Mouse (Mus musculus) lung, embryonic 16.5 days (tissue): ENCODE measurements around the gene Gtf3c4. TPM values are rescaled to one million over a fixed set of nuclear protein-coding genes. Genes with fewer than 3 reads are reported as not detected.

ENCODE experiments used
- ATAC-seq: fragments of 200-750 bp; cut with Nextera tagmentation; 2 replicates; pipeline ENCODE4 v1.8.0; 2017; ENCODE audit warnings: low read depth, mild to moderate bottlenecking, moderate library complexity
- H3K27ac ChIP-seq: fragments of 300-500 bp; sonication (generic); 2 replicates; pipeline ENCODE4 v1.5.1; 2014; ENCODE audit warnings: mild to moderate bottlenecking, control low read depth, low read length
- H3K27me3 ChIP-seq: fragments of 300-500 bp; sonication (generic); 2 replicates; pipeline ENCODE4 v1.6.1; 2014; ENCODE audit warnings: low read depth, low read length, mixed read lengths; ENCODE audit not compliant: control insufficient read depth, insufficient read depth
- H3K36me3 ChIP-seq: fragments of 300-500 bp; sonication (generic); 2 replicates; pipeline ENCODE4 v1.6.1; 2014; ENCODE audit warnings: low read length; ENCODE audit not compliant: control insufficient read depth, insufficient read depth
- H3K4me1 ChIP-seq: fragments of 300-500 bp; sonication (generic); replicated peaks from 2 replicates; pipeline ENCODE4 v1.6.1; 2014; ENCODE audit warnings: low read length, mixed read lengths; ENCODE audit not compliant: control insufficient read depth, insufficient read depth
- H3K4me2 ChIP-seq: fragments of 300-500 bp; sonication (generic); 2 replicates; pipeline ENCODE4 v1.6.1; 2014; ENCODE audit warnings: low read depth, low read length, control low read depth
- H3K4me3 ChIP-seq: fragments of 300-500 bp; sonication (generic); 2 replicates; pipeline ENCODE4 v1.5.1; 2014; ENCODE audit warnings: mild to moderate bottlenecking, low read length, control low read depth
- H3K9ac ChIP-seq: fragments of 300-500 bp; sonication (generic); 2 replicates; pipeline ENCODE4 v1.6.1; 2014; ENCODE audit warnings: low read length, control low read depth
- H3K9me3 ChIP-seq: fragments of 300-500 bp; sonication (generic); 2 replicates; pipeline ENCODE4 v1.6.1; 2016; ENCODE audit warnings: low read length; ENCODE audit not compliant: control insufficient read depth
- WGBS: fragments of 180-500 bp; shearing (Covaris S2); extraction: QIAGEN DNeasy Blood & Tissue Kit; methylation state at CpG from one replicate; pipeline ENCODE4 v1.1.7; 2014; 5-methylcytosine and 5-hydroxymethylcytosine counted together
- polyA plus RNA-seq: library from polyadenylated mRNA; unstranded; fragments of >200 nt; fragmentation: Nextera tagmentation; extraction: Ambion mirVana; gene quantifications from 2 replicates; pipeline ENCODE4 v1.2.1, GENCODE M21; 2015

Gtf3c4 gene
- polyA plus RNA-seq, 1 experiment from 2014 or later, result 13.2 TPM

DNA sequence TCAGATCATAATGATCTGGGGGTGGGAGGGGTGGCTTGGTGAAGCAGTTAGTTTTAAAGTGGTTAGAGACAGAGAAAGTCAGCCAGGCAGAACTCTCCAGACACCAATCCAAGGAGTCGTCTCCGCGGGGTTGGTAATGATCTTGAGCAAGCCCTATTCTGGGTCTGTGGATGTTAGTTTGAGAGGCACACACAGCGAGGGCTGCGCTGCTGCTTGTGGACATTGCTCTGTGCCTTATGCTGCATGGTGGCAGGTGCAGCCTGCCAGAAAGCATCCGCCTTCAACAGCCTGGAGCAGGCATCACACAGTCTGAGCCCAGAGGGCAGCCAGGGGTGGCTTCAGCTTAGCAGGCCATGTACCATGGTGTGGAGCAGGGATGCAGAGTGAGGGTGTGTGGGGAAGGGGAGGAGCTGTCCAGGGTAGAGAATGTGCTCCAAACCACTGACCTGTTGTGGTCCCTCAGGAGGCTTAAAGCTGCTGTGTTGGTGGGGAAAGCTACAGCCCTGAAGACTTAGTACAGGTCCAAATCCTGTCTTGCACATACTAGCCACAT, 53.0 kb downstream of the Gtf3c4 start:
- Histone ChIP-seq H3K9me3 (no peaks in the 10 kb centered on the region), H3K4me1 (no peaks in the 10 kb centered on the region), H3K9ac (no peak overlapping the region), H3K27ac (no peak overlapping the region), H3K27me3 (no peaks in the 10 kb centered on the region), H3K4me3 (no peak overlapping the region), H3K4me2 (no peak overlapping the region), H3K36me3 (no peaks in the 10 kb centered on the region)
- 76% methylated on average over 6 of the region's 6 CpGs for WGBS
- no peak for ATAC-seq

DNA sequence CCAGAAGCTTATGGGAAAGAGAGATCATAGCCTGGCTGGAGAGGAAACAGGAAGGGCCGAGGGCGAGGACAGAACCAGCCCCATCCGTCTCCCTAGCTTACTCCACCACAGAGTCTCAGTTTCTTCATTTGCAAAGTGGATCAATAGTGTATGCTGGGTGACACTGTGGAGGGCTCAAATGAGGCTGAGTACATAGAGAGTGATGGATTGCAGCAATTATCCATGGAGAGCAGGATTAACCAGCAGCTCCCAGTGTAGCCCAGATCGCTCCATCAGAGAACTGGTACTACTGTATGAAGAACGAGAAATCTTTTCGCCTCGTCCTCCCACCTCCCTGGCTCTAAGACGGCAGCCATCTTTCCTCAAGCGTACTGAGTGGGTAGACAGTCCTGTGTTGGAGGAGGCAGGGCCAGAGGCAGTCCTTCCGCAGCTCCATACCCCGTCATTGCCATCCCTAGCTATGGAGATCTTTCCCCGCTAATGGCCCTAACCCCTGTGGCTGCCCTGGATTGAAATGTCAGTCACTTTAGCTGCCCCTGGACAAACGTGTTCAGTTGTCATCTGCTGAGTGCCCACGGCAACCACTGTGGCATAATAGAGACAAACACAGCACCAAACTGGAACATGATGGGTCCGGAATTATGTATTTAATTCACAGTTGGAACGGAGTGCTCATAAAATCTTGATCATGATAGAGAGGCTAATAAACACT, 53.6 kb downstream of the Gtf3c4 start:
- Histone ChIP-seq H3K27me3 (no peaks in the 10 kb centered on the region), H3K4me3 (no peak overlapping the region), H3K36me3 (no peaks in the 10 kb centered on the region), H3K4me2 (no peak overlapping the region), H3K4me1 (no peaks in the 10 kb centered on the region), H3K9me3 (no peaks in the 10 kb centered on the region), H3K9ac (no peak overlapping the region), H3K27ac (no peak overlapping the region)
- ATAC-seq, result no peak
- WGBS, result 72% methylated on average over 16 of the region's 16 CpGs

DNA sequence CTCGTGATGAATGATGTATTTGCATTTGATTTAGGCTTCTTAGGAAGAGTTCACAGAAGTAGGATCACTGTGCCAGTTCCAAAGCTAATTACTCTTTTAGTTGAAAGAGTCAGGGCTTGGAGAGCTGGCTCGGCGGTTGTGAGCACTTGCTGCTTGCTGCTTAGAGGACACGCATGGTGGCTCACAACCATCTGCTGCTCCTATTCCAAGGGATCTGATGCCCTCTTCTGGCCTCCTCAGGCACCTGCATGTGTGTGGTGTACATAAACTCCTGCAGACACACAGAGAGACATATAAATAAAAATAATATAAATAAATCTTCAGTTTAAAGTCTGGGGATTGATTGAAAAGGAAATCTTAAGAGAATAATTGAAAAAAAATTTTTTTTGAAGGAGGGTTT, 58.9 kb downstream of the Gtf3c4 start:
- H3K9me3 ChIP-seq, result no peaks in the 10 kb centered on the region
- no peak overlapping the region for H3K27ac ChIP-seq
- H3K4me3 ChIP-seq, result no peak overlapping the region
- H3K4me2 ChIP-seq, result no peak overlapping the region
- H3K36me3 ChIP-seq, result no peaks in the 10 kb centered on the region
- no peak overlapping the region for H3K9ac ChIP-seq
- ATAC-seq, result no peak
- no peaks in the 10 kb centered on the region for H3K27me3 ChIP-seq
- no peaks in the 10 kb centered on the region for H3K4me1 ChIP-seq
- WGBS, result 87% methylated on average over 4 of the region's 4 CpGs

DNA sequence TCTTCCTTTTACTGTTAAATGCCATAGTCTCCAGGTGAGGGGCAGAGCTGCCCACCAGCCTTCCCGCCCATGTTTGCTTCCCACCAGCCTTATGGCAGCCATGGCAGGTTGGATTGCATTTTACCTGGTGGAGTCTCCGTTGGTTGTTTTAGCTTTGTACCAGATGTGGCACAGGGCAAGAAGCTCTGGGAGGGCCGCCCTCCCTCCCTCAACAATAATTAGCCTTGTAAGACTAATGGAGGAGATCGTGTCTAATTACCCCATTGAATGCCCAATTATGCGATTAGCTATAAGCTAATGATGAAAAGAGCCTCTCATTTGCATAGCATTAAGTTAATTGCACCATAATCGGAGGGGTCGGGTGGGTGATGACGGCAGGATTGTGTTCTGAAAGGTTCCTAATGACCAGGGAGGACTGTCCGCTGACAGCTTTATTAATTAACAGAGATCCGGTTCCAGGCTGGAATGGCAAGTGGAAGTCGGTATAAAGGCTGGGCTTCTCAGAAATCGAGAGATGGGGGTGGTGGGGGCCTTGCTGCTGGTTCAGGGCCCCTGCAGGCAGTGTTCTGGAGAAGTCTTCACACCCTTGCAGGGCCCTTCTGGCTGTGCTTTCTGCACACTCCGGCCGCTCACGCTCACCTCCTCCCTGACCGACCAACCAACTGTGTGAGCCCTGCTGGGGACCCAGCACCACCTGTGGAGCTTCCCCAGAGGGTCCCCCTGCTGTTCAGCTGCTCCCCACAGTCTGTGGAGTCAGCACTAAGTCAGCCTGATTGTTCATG, 60.0 kb downstream of the Gtf3c4 start:
- Histone ChIP-seq H3K36me3 (no peaks in the 10 kb centered on the region), H3K9me3 (no peaks in the 10 kb centered on the region), H3K4me3 (no peak overlapping the region), H3K27ac (no peak overlapping the region), H3K27me3 (no peaks in the 10 kb centered on the region), H3K4me2 (no peak overlapping the region), H3K4me1 (no peaks in the 10 kb centered on the region), H3K9ac (no peak overlapping the region)
- WGBS, result 67% methylated on average over 16 of the region's 16 CpGs
- ATAC-seq, result no peak

DNA sequence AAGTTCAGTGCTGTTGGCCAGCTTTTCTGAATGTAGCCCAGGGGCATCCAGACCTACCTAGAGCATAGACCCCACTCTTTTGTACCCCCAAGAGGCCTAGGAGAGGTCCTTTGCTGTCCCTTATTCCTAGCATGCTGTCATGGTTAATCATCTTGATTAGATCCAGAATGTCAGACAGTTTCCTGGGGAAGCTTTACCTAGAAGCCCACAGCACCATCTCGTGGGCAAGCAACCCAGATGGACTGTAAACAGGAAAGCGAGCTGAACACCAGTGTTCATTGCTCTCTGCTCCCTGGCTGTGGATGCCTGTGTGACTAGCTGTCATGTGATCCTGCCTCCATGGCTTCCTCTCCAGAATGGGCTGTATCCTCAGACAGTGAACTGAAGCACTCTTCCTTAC, 63.4 kb downstream of the Gtf3c4 start:
- 61% methylated on average over 2 of the region's 2 CpGs for WGBS
- Histone ChIP-seq H3K9me3 (no peaks in the 10 kb centered on the region), H3K27ac (no peak overlapping the region), H3K4me1 (no peaks in the 10 kb centered on the region), H3K36me3 (no peaks in the 10 kb centered on the region), H3K4me3 (no peak overlapping the region), H3K9ac (no peak overlapping the region), H3K27me3 (no peaks in the 10 kb centered on the region), H3K4me2 (no peak overlapping the region)
- no peak for ATAC-seq

DNA sequence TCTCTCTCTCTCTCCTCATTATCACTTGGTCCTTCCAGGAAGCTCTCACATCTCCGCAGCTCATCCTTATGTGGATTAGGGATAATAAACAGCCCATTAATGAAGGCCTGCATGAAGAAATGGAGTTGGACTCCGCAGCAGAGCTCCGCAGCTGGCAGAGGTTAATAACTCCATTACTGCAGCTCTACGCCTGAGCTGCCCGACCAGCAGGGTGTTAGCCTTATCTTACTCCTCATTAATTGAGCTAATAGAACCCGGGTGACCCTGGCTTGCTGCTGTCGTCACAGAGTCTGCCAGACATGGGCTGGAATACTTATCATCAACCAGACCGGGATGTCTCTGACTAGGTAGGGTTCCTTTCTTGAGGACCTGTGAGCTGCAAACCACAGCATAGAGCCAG, 66.1 kb downstream of the Gtf3c4 start:
- peaks cover 14% of the 10 kb centered on the region for H3K4me1 ChIP-seq
- H3K4me2 ChIP-seq, result no peak overlapping the region
- H3K27ac ChIP-seq, result no peak overlapping the region
- no peaks in the 10 kb centered on the region for H3K36me3 ChIP-seq
- no peak overlapping the region for H3K9ac ChIP-seq
- H3K9me3 ChIP-seq, result no peaks in the 10 kb centered on the region
- ATAC-seq, result no peak
- H3K27me3 ChIP-seq, result no peaks in the 10 kb centered on the region
- WGBS, result 27% methylated on average over 8 of the region's 8 CpGs
- no peak overlapping the region for H3K4me3 ChIP-seq

Other genes with a start within 250 kb of the Gtf3c4 start
- 0.80 and 1.4 TPM in 2 replicates for gene Gfi1b, start 218.4 kb downstream of the Gtf3c4 start, polyA plus RNA-seq
- gene Tsc1, start 199.1 kb downstream of the Gtf3c4 start, polyA plus RNA-seq, result 16.5 and 18.2 TPM in 2 replicates
- 6.5 and 9.6 TPM in 2 replicates for gene Spaca9, start 140.6 kb downstream of the Gtf3c4 start, polyA plus RNA-seq
- 4.2 and 4.7 TPM in 2 replicates for gene Ak8, start 140.2 kb downstream of the Gtf3c4 start, polyA plus RNA-seq
- 13.2 and 15.8 TPM in 2 replicates for gene Ddx31, start within 50 bp of the Gtf3c4 start, polyA plus RNA-seq
- gene Barhl1, start 76.3 kb upstream of the Gtf3c4 start, polyA plus RNA-seq, result 0.28 TPM in 1 of 2 replicates, not detected in the other
- 0.70 and 1.1 TPM in 2 replicates for gene Cfap77, start 214.7 kb upstream of the Gtf3c4 start, polyA plus RNA-seq
- 11.5 and 12.2 TPM in 2 replicates for gene Ttf1, start 219.9 kb upstream of the Gtf3c4 start, polyA plus RNA-seq